In genomic region chr5:136564613-136565299, GRCm38 (mm10) we compare ENCODE assay signal across 8 mouse cellular contexts. TPM values are rescaled to one million over a fixed set of nuclear protein-coding genes. Genes with fewer than 3 reads are reported as not detected.
DNase-seq lines count a peak whose midpoint lies in the region; ATAC-seq and TF ChIP-seq lines count a peak whose summit lies in the region.

No protein-coding gene starts in this region.

- no peak for ATAC-seq in liver, embryonic 14.5 days (ENCODE audit: insufficient read depth)

- H3K4me3 ChIP-seq in testis, adult 2 months (ENCODE audit: control insufficient read depth, low read depth, low read length): peak overlapping the region; percentile 98
- peak overlapping the region; percentile 92 to 93 for H3K4me3 ChIP-seq in liver, embryonic 14.5 days (ENCODE audit: insufficient read depth in 1 of 2, low read depth in 2 of 2, low read length in 2 of 2)

- peaks cover 21% of the 10 kb centered on the region for H3K4me1 ChIP-seq in testis, adult 2 months (ENCODE audit: control insufficient read depth, insufficient read depth, low read length)
- peaks cover 6 to 12% of the 10 kb centered on the region in 2 experiments; a peak in 3 of 4 replicates for H3K4me1 ChIP-seq in liver, embryonic 14.5 days (replicated peaks; ENCODE audit: control insufficient read depth in 2 of 2, insufficient read depth in 2 of 2, low read length in 1 of 2)

- H3K9ac ChIP-seq in liver, embryonic 14.5 days (replicated peaks): no peak overlapping the region; the same call in 1 of the 2 replicates

- TF ChIP-seq CTCF in testis, adult 2 months (IDR thresholded peaks at IDR 0.05; ENCODE audit: control insufficient read depth, insufficient read depth, insufficient replicate concordance, low read depth, low read length): no peak
- no peak for TF ChIP-seq CTCF in liver, embryonic 14.5 days (IDR thresholded peaks at IDR 0.05; ENCODE audit: low read depth)

- no peaks in the 10 kb centered on the region for H3K27me3 ChIP-seq in testis, adult 2 months (ENCODE audit: control insufficient read depth, insufficient read depth, low read length)
- peaks cover 23% of the 10 kb centered on the region for H3K27me3 ChIP-seq in liver, embryonic 14.5 days (ENCODE audit: control insufficient read depth, insufficient read depth, low read length)

- no peak for TF ChIP-seq EP300 in liver, embryonic 14.5 days (IDR thresholded peaks at IDR 0.05; ENCODE audit: low read depth)

- WGBS in liver, embryonic 14.5 days (ENCODE audit: insufficient replicate concordance): 36% methylated on average over 11 of the region's 11 CpGs

- no peak overlapping the region for H3K27ac ChIP-seq in testis, adult 2 months (ENCODE audit: control insufficient read depth, insufficient read depth, low read depth, low read length)
- H3K27ac ChIP-seq in liver, embryonic 14.5 days: no peak overlapping the region

- peak overlapping the region; percentile 99 for H3K4me2 ChIP-seq in liver, embryonic 14.5 days (ENCODE audit: low read depth)

- H3K36me3 ChIP-seq in testis, adult 2 months (ENCODE audit: control insufficient read depth, insufficient read depth, low read length): no peaks in the 10 kb centered on the region
- H3K36me3 ChIP-seq in liver, embryonic 14.5 days (replicated peaks; ENCODE audit: control insufficient read depth, insufficient read depth, low read depth): no peaks in the 10 kb centered on the region

- no peak for TF ChIP-seq POLR2A in testis, adult 2 months (IDR thresholded peaks at IDR 0.05; ENCODE audit: control insufficient read depth, low read depth, low read length)

- peak; percentile 45 for DNase-seq in cerebellum, adult 9-10 months
- no peak for DNase-seq in cerebellum, adult 11-12 months
- DNase-seq in testis, postnatal 14 days (ENCODE audit: low spot score): no peak
- DNase-seq in liver, embryonic 14.5 days (ENCODE audit: low read depth in 3 of 3, low spot score in 3 of 3): no peak
- DNase-seq in urinary bladder, postnatal 14 days (ENCODE audit: low spot score): no peak
- no peak for DNase-seq in adrenal gland, postnatal 10 days
- DNase-seq in layer of hippocampus, adult 9-10 months (ENCODE audit: low spot score): no peak

- no peaks in the 10 kb centered on the region for H3K9me3 ChIP-seq in liver, embryonic 14.5 days (ENCODE audit: control insufficient read depth, low read length)

RNA-seq across cellular contexts. Expression of gene Cux1, which starts 2.5 kb away (rescaled TPM):
- polyA plus RNA-seq in testis, adult 2 months (2012; rRNA removed): 88.7 and 101 TPM in 2 replicates
- polyA plus RNA-seq in liver, embryonic 14.5 days (2012; rRNA removed): 7.8 and 9.0 TPM in 2 replicates
- 12.4 and 13.9 TPM in 2 replicates for polyA plus RNA-seq in liver, embryonic 14.5 days (2014; fragmentation: Nextera tagmentation; extraction: Ambion mirVana)
- 10 to 100 TPM; 79.1 to 95.4 TPM for total RNA-seq in adrenal gland, postnatal 10 days (2021)
